Mouse (Mus musculus): ENCODE measurements at regions not wholly inside any gene's neighbourhood (a gene's known extent, or its start where the extent isn't known, plus 50 kb on each side); places are given as distances from the start of the nearest gene placed in this dataset.

DNA sequence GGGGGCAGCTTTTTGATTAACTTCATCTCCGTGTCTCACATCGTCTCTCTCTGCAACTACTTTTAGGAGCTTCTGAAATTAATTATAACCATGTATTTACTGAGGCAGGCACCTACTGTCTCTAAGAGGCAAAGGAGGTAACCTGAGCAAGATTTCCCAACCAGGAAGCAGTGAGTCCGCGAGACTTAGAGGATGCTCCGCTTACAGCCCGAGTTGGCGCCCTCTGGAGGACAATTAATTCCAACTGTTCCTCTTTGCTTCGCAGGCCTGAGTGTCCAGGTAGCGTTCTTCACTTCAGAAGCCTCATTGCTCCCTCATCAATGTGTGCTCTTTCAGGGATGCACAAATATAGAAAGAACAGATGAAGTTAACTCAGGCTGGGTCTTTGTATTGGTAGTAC, 296.7 kb downstream of the 1500009L16Rik start:
- WGBS = 16% methylated on average over 9 of the region's 9 CpGs
- no peaks in the 10 kb centered on the region for H3K36me3 ChIP-seq
- H3K27ac ChIP-seq (replicated peaks) = no peak overlapping the region
- H3K4me1 ChIP-seq (replicated peaks) = no peaks in the 10 kb centered on the region
- H3K9ac ChIP-seq = no peak overlapping the region
- no peaks in the 10 kb centered on the region for H3K9me3 ChIP-seq
- no peak for ATAC-seq (ENCODE audit: low FRiP score, low read depth)
- H3K27me3 ChIP-seq = no peaks in the 10 kb centered on the region
- H3K4me2 ChIP-seq = no peak overlapping the region
- H3K4me3 ChIP-seq = no peak overlapping the region

GRCm38 (mm10) chr10:84020023-84020620, 297.5 kb downstream of the 1500009L16Rik start:
- Histone ChIP-seq H3K4me3 (no peak overlapping the region), H3K36me3 (no peaks in the 10 kb centered on the region), H3K27ac (replicated peaks) (no peak overlapping the region), H3K4me2 (no peak overlapping the region), H3K4me1 (replicated peaks) (peaks cover 3% of the 10 kb centered on the region; the same call in 1 of the 2 replicates), H3K27me3 (no peaks in the 10 kb centered on the region), H3K9me3 (no peaks in the 10 kb centered on the region), H3K9ac (no peak overlapping the region)
- ATAC-seq (ENCODE audit: low FRiP score, low read depth) = no peak
- WGBS = 43% methylated on average over 10 of the region's 10 CpGs

- no peaks in the 10 kb centered on the region for H3K36me3 ChIP-seq
- H3K27me3 ChIP-seq = no peaks in the 10 kb centered on the region
- peaks cover 4% of the 10 kb centered on the region; the same call in 1 of the 2 replicates for H3K4me1 ChIP-seq (replicated peaks)
- no peaks in the 10 kb centered on the region for H3K9me3 ChIP-seq
- no peak overlapping the region for H3K27ac ChIP-seq (replicated peaks)
- H3K4me3 ChIP-seq = no peak overlapping the region
- ATAC-seq (ENCODE audit: low FRiP score, low read depth) = no peak
- no peak overlapping the region for H3K9ac ChIP-seq
- H3K4me2 ChIP-seq = no peak overlapping the region
- 82% methylated on average over 12 of the region's 12 CpGs for WGBS
Observed at GRCm38 (mm10) chr10:84021167-84022120, 298.8 kb downstream of the 1500009L16Rik start.

- H3K9me3 ChIP-seq = no peaks in the 10 kb centered on the region
- ATAC-seq (ENCODE audit: low FRiP score, low read depth) = no peak
- peaks cover 4% of the 10 kb centered on the region; the same call in 1 of the 2 replicates for H3K4me1 ChIP-seq (replicated peaks)
- 77% methylated on average over 4 of the region's 4 CpGs for WGBS
- H3K27me3 ChIP-seq = no peaks in the 10 kb centered on the region
- H3K4me2 ChIP-seq = no peak overlapping the region
- H3K4me3 ChIP-seq = no peak overlapping the region
- H3K9ac ChIP-seq = no peak overlapping the region
- no peak overlapping the region for H3K27ac ChIP-seq (replicated peaks)
- no peaks in the 10 kb centered on the region for H3K36me3 ChIP-seq
Observed at GRCm38 (mm10) chr10:84024294-84024693, 301.6 kb downstream of the 1500009L16Rik start.

GRCm38 (mm10) chr10:84024901-84025300, 302.2 kb downstream of the 1500009L16Rik start:
- no peak overlapping the region for H3K4me3 ChIP-seq
- peaks cover 4% of the 10 kb centered on the region; the same call in 1 of the 2 replicates for H3K4me1 ChIP-seq (replicated peaks)
- H3K4me2 ChIP-seq = no peak overlapping the region
- WGBS = 49% methylated on average over 8 of the region's 8 CpGs
- H3K27me3 ChIP-seq = no peaks in the 10 kb centered on the region
- H3K9ac ChIP-seq = no peak overlapping the region
- no peak for ATAC-seq (ENCODE audit: low FRiP score, low read depth)
- H3K9me3 ChIP-seq = no peaks in the 10 kb centered on the region
- H3K27ac ChIP-seq (replicated peaks) = no peak overlapping the region
- H3K36me3 ChIP-seq = no peaks in the 10 kb centered on the region

- H3K4me3 ChIP-seq = no peak overlapping the region
- 66% methylated on average over 4 of the region's 4 CpGs for WGBS
- H3K36me3 ChIP-seq = no peaks in the 10 kb centered on the region
- H3K9ac ChIP-seq = no peak overlapping the region
- no peak for ATAC-seq (ENCODE audit: low FRiP score, low read depth)
- H3K27me3 ChIP-seq = no peaks in the 10 kb centered on the region
- H3K9me3 ChIP-seq = no peaks in the 10 kb centered on the region
- H3K27ac ChIP-seq (replicated peaks) = no peak overlapping the region
- peaks cover 4% of the 10 kb centered on the region; the same call in 1 of the 2 replicates for H3K4me1 ChIP-seq (replicated peaks)
- no peak overlapping the region for H3K4me2 ChIP-seq
Observed at GRCm38 (mm10) chr10:84026798-84027197, 304.1 kb downstream of the 1500009L16Rik start.

GRCm38 (mm10) chr10:84036131-84036877, 313.6 kb downstream of the 1500009L16Rik start:
- H3K9ac ChIP-seq = no peak overlapping the region
- no peak for ATAC-seq (ENCODE audit: low FRiP score, low read depth)
- 51% methylated on average over 11 of the region's 11 CpGs for WGBS
- no peaks in the 10 kb centered on the region for H3K36me3 ChIP-seq
- H3K4me3 ChIP-seq = no peak overlapping the region
- H3K4me2 ChIP-seq = no peak overlapping the region
- H3K27ac ChIP-seq (replicated peaks) = no peak overlapping the region
- no peaks in the 10 kb centered on the region for H3K27me3 ChIP-seq
- no peaks in the 10 kb centered on the region for H3K4me1 ChIP-seq (replicated peaks)
- no peaks in the 10 kb centered on the region for H3K9me3 ChIP-seq

GRCm38 (mm10) chr10:84048706-84049105, 326.0 kb downstream of the 1500009L16Rik start:
- WGBS = 73% methylated on average over 5 of the region's 5 CpGs
- no peaks in the 10 kb centered on the region for H3K27me3 ChIP-seq
- no peaks in the 10 kb centered on the region for H3K9me3 ChIP-seq
- no peaks in the 10 kb centered on the region for H3K36me3 ChIP-seq
- ATAC-seq (ENCODE audit: low FRiP score, low read depth) = no peak
- H3K4me3 ChIP-seq = no peak overlapping the region
- no peak overlapping the region for H3K27ac ChIP-seq (replicated peaks)
- no peak overlapping the region for H3K4me2 ChIP-seq
- no peak overlapping the region for H3K9ac ChIP-seq
- no peaks in the 10 kb centered on the region for H3K4me1 ChIP-seq (replicated peaks)

DNA sequence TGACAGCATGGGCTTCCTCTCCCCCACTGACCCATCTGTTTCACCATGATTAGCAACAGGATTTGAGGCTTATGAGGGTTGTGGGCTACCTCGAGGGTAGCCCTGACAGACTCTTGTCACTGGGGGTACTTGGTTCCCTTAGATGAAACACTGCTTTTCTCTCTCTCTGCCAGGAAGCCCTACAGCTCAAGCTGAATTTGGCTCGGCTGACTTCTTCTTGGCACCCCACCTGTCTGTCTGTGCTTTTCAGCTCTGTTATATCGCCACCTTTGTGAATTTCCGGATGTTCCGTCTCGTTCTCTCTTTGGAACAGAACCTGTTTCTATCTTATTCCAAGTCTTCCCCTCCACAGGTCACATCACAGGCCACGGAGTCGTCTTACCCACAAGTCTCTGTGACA, 330.0 kb downstream of the 1500009L16Rik start:
- no peak overlapping the region for H3K4me2 ChIP-seq
- no peak for ATAC-seq (ENCODE audit: low FRiP score, low read depth)
- H3K36me3 ChIP-seq = no peaks in the 10 kb centered on the region
- H3K9ac ChIP-seq = no peak overlapping the region
- H3K9me3 ChIP-seq = no peaks in the 10 kb centered on the region
- no peak overlapping the region for H3K27ac ChIP-seq (replicated peaks)
- H3K4me3 ChIP-seq = no peak overlapping the region
- no peaks in the 10 kb centered on the region for H3K27me3 ChIP-seq
- peaks cover 6% of the 10 kb centered on the region; the same call in 1 of the 2 replicates for H3K4me1 ChIP-seq (replicated peaks)
- WGBS = 84% methylated on average over 8 of the region's 8 CpGs

GRCm38 (mm10) chr10:84054551-84055336, 332.1 kb downstream of the 1500009L16Rik start:
- Histone ChIP-seq H3K4me1 (replicated peaks) (peaks cover 9% of the 10 kb centered on the region; the same call in 1 of the 2 replicates), H3K27ac (replicated peaks) (no peak overlapping the region), H3K4me2 (no peak overlapping the region), H3K36me3 (no peaks in the 10 kb centered on the region), H3K4me3 (no peak overlapping the region), H3K9ac (no peak overlapping the region), H3K9me3 (no peaks in the 10 kb centered on the region), H3K27me3 (no peaks in the 10 kb centered on the region)
- WGBS = 42% methylated on average over 6 of the region's 6 CpGs
- ATAC-seq (ENCODE audit: low FRiP score, low read depth) = 0 out of 2 replicates have a peak, but pooled peaks have one; percentile 27

- H3K9me3 ChIP-seq = no peaks in the 10 kb centered on the region
- H3K9ac ChIP-seq = no peak overlapping the region
- H3K4me2 ChIP-seq = no peak overlapping the region
- H3K27me3 ChIP-seq = no peaks in the 10 kb centered on the region
- 75% methylated on average over 10 of the region's 10 CpGs for WGBS
- no peak overlapping the region for H3K27ac ChIP-seq (replicated peaks)
- no peak for ATAC-seq (ENCODE audit: low FRiP score, low read depth)
- H3K4me3 ChIP-seq = no peak overlapping the region
- no peaks in the 10 kb centered on the region for H3K36me3 ChIP-seq
- peaks cover 16% of the 10 kb centered on the region for H3K4me1 ChIP-seq (replicated peaks)
Observed at GRCm38 (mm10) chr10:84055402-84056167, 332.9 kb downstream of the 1500009L16Rik start.

All from hindbrain, embryonic 15.5 days (tissue).